Mouse (Mus musculus) liver, embryonic 15.5 days (tissue): Measurements from ENCODE around the gene Iars2. TPM values are rescaled to one million over a fixed set of nuclear protein-coding genes. Genes with fewer than 3 reads are reported as not detected.

Source experiments
- ATAC-seq: fragments of 200-750 bp; cut with Nextera tagmentation; 2 replicates; pipeline ENCODE4 v1.8.0; 2017; ENCODE audit warnings: moderate number of reproducible peaks, mild to moderate bottlenecking, moderate library complexity; ENCODE audit not compliant: insufficient read depth
- H3K27ac ChIP-seq: fragments of 300-500 bp; sonication (generic); replicated peaks from 2 replicates; pipeline ENCODE4 v1.5.1; 2015; ENCODE audit warnings: mild to moderate bottlenecking, inconsistent platforms
- H3K27me3 ChIP-seq: fragments of 300-500 bp; sonication (generic); 2 replicates; pipeline ENCODE4 v1.6.1; 2015; ENCODE audit warnings: mild to moderate bottlenecking, inconsistent platforms
- H3K36me3 ChIP-seq: fragments of 300-500 bp; sonication (generic); replicated peaks from 2 replicates; pipeline ENCODE4 v1.6.1; 2015; ENCODE audit warnings: moderate library complexity, mild to moderate bottlenecking, inconsistent platforms
- H3K4me1 ChIP-seq: fragments of 300-500 bp; sonication (generic); replicated peaks from 2 replicates; pipeline ENCODE4 v1.6.1; 2015; ENCODE audit warnings: inconsistent platforms
- H3K4me2 ChIP-seq: fragments of 300-500 bp; sonication (generic); 2 replicates; pipeline ENCODE4 v1.6.1; 2015; ENCODE audit warnings: moderate library complexity, mild to moderate bottlenecking, inconsistent platforms
- H3K4me3 ChIP-seq: fragments of 300-500 bp; sonication (generic); replicated peaks from 2 replicates; pipeline ENCODE4 v1.5.1; 2015; ENCODE audit warnings: mild to moderate bottlenecking, inconsistent platforms
- H3K9ac ChIP-seq: fragments of 300-500 bp; sonication (generic); 2 replicates; pipeline ENCODE4 v1.6.1; 2015; ENCODE audit warnings: moderate library complexity, mild to moderate bottlenecking, inconsistent platforms
- H3K9me3 ChIP-seq: fragments of 300-500 bp; sonication (generic); replicated peaks from 2 replicates; pipeline ENCODE4 v1.6.1; 2016; ENCODE audit warnings: inconsistent platforms
- WGBS: fragments of 180-500 bp; shearing (Covaris S2); methylation state at CpG from one replicate; pipeline ENCODE4 v1.1.7; 2015; ENCODE audit warnings: mixed read lengths; ENCODE audit not compliant: insufficient replicate concordance; 5-methylcytosine and 5-hydroxymethylcytosine counted together
- polyA plus RNA-seq: library from polyadenylated mRNA; unstranded; fragments of >200 nt; fragmentation: Nextera tagmentation; extraction: Ambion mirVana; gene quantifications from 2 replicates; pipeline ENCODE4 v1.2.1, GENCODE M21; 2015

Gene Iars2
- 17.3 and 18.9 TPM in 2 replicates for polyA plus RNA-seq

- Histone ChIP-seq H3K9ac (peak within 1 kb of the TSS; percentile 86), H3K9me3 (no peaks in the 10 kb centered on the region), H3K27me3 (no peaks in the 10 kb centered on the region), H3K4me2 (peak within 1 kb of the TSS; percentile 77), H3K36me3 (peaks cover 30% of the 10 kb centered on the region), H3K27ac (peak within 1 kb of the TSS; percentile 89), H3K4me1 (peaks cover 42% of the 10 kb centered on the region), H3K4me3 (peak within 1 kb of the TSS; percentile 75)
- under 1% methylated on average over 76 of the region's 76 CpGs for WGBS
- peak; percentile 89 for ATAC-seq
Observed at GRCm38 (mm10) chr1:185328721-185329610, at the start of gene Iars2. Gene Iars2, minus strand, starts transcription at chr1:185329396.

- Histone ChIP-seq H3K9me3 (no peaks in the 10 kb centered on the region), H3K4me2 (no peak overlapping the region), H3K4me3 (no peak overlapping the region), H3K27ac (no peak overlapping the region), H3K27me3 (no peaks in the 10 kb centered on the region), H3K36me3 (peaks cover 91% of the 10 kb centered on the region), H3K9ac (no peak overlapping the region), H3K4me1 (no peaks in the 10 kb centered on the region)
- WGBS: 77% methylated on average over 2 of the region's 2 CpGs
- ATAC-seq: no peak
Observed at GRCm38 (mm10) chr1:185377429-185377828, 48.2 kb upstream of the Iars2 start.

GRCm38 (mm10) chr1:185376390-185376789, 47.2 kb upstream of the Iars2 start:
- H3K36me3 ChIP-seq: peaks cover 92% of the 10 kb centered on the region
- H3K4me3 ChIP-seq: no peak overlapping the region
- no peaks in the 10 kb centered on the region for H3K4me1 ChIP-seq
- no peaks in the 10 kb centered on the region for H3K27me3 ChIP-seq
- no peak overlapping the region for H3K27ac ChIP-seq
- no peak for ATAC-seq
- no peak overlapping the region for H3K9ac ChIP-seq
- H3K9me3 ChIP-seq: no peaks in the 10 kb centered on the region
- H3K4me2 ChIP-seq: no peak overlapping the region

- 86% methylated on average over 6 of the region's 6 CpGs for WGBS
- peaks cover 71% of the 10 kb centered on the region for H3K36me3 ChIP-seq
Observed at GRCm38 (mm10) chr1:185369979-185370378, 40.8 kb upstream of the Iars2 start.

GRCm38 (mm10) chr1:185367383-185367782, 38.2 kb upstream of the Iars2 start:
- peaks cover 24% of the 10 kb centered on the region for H3K4me1 ChIP-seq
- H3K4me2 ChIP-seq: no peak overlapping the region
- H3K27ac ChIP-seq: no peak overlapping the region
- WGBS: 68% methylated on average over 6 of the region's 6 CpGs
- no peak overlapping the region for H3K9ac ChIP-seq
- no peak overlapping the region for H3K4me3 ChIP-seq
- no peak for ATAC-seq
- no peaks in the 10 kb centered on the region for H3K27me3 ChIP-seq
- H3K9me3 ChIP-seq: no peaks in the 10 kb centered on the region
- peaks cover 52% of the 10 kb centered on the region for H3K36me3 ChIP-seq

More at GRCm38 (mm10) chr1:185369979-185370378, 40.8 kb upstream of the Iars2 start:
- Histone ChIP-seq H3K9me3 (no peaks in the 10 kb centered on the region), H3K27me3 (no peaks in the 10 kb centered on the region), H3K4me1 (peaks cover 12% of the 10 kb centered on the region), H3K27ac (no peak overlapping the region), H3K9ac (no peak overlapping the region), H3K4me3 (no peak overlapping the region), H3K4me2 (no peak overlapping the region)
- 0 out of 2 replicates have a peak, but pooled peaks have one; percentile 17 for ATAC-seq

GRCm38 (mm10) chr1:185364183-185364540, 35.0 kb upstream of the Iars2 start:
- Histone ChIP-seq H3K27ac (peak overlapping the region; percentile 92; the same call in 1 of the 2 replicates), H3K9ac (peak overlapping the region; percentile 91), H3K4me3 (peak overlapping the region; percentile 93), H3K4me2 (peak overlapping the region; percentile 87), H3K27me3 (no peaks in the 10 kb centered on the region), H3K9me3 (no peaks in the 10 kb centered on the region), H3K36me3 (peaks cover 25% of the 10 kb centered on the region), H3K4me1 (peaks cover 30% of the 10 kb centered on the region)
- WGBS: 29% methylated on average over 6 of the region's 6 CpGs
- no peak for ATAC-seq

GRCm38 (mm10) chr1:185363526-185364182, 34.5 kb upstream of the Iars2 start:
- peak; percentile 28 for ATAC-seq
- H3K27ac ChIP-seq: peak overlapping the region; percentile 92
- peak overlapping the region; percentile 93 for H3K4me3 ChIP-seq
- no peaks in the 10 kb centered on the region for H3K27me3 ChIP-seq
- H3K9me3 ChIP-seq: no peaks in the 10 kb centered on the region
- peak overlapping the region; percentile 87 for H3K4me2 ChIP-seq
- H3K36me3 ChIP-seq: peaks cover 21% of the 10 kb centered on the region
- H3K4me1 ChIP-seq: peaks cover 30% of the 10 kb centered on the region
- WGBS: 1% methylated on average over 22 of the region's 22 CpGs
- peak overlapping the region; percentile 91 for H3K9ac ChIP-seq

- under 1% methylated on average over 92 of the region's 92 CpGs for WGBS
- Histone ChIP-seq H3K4me1 (peaks cover 30% of the 10 kb centered on the region), H3K9ac (peak within 1 kb of the TSS; percentile 91), H3K9me3 (no peaks in the 10 kb centered on the region), H3K36me3 (peaks cover 13% of the 10 kb centered on the region), H3K27ac (peak within 1 kb of the TSS; percentile 92), H3K27me3 (no peaks in the 10 kb centered on the region), H3K4me2 (peak within 1 kb of the TSS; percentile 87), H3K4me3 (peak within 1 kb of the TSS; percentile 93)
- peak; percentile 97 for ATAC-seq
Observed at GRCm38 (mm10) chr1:185362677-185363520, 33.7 kb upstream of the Iars2 start, which contains the start of gene Eprs. Gene Eprs, plus strand, starts transcription at chr1:185363044.

GRCm38 (mm10) chr1:185358211-185358610, 29.0 kb upstream of the Iars2 start:
- Histone ChIP-seq H3K9me3 (no peaks in the 10 kb centered on the region), H3K4me3 (no peak overlapping the region), H3K4me1 (peaks cover 11% of the 10 kb centered on the region), H3K9ac (no peak overlapping the region), H3K36me3 (0 out of 2 replicates have a peak, but pooled peaks cover 2% of the 10 kb centered on the region), H3K4me2 (no peak overlapping the region), H3K27me3 (no peaks in the 10 kb centered on the region), H3K27ac (no peak overlapping the region)
- ATAC-seq: no peak
- WGBS: 66% methylated on average over 4 of the region's 4 CpGs

GRCm38 (mm10) chr1:185356246-185356645, 27.1 kb upstream of the Iars2 start:
- Histone ChIP-seq H3K27me3 (no peaks in the 10 kb centered on the region), H3K36me3 (0 out of 2 replicates have a peak, but pooled peaks cover 9% of the 10 kb centered on the region), H3K9me3 (no peaks in the 10 kb centered on the region), H3K4me1 (no peaks in the 10 kb centered on the region), H3K4me3 (no peak overlapping the region), H3K9ac (no peak overlapping the region), H3K27ac (no peak overlapping the region), H3K4me2 (no peak overlapping the region)
- WGBS: 79% methylated on average over 8 of the region's 8 CpGs
- ATAC-seq: no peak
